Mouse (Mus musculus): ENCODE data around the gene Fam20b.

Gene Fam20b

GRCm38 (mm10) chr1:156718950-156719805 is at the start of gene Fam20b:
Fam20b (minus strand) TSS chr1:156719086.
- in situ Hi-C loops (cut with MboI, MseI), result no loop called here

GRCm38 (mm10) chr1:156765311-156765710 is 46.4 kb upstream of the Fam20b start:
- in situ Hi-C loops (cut with MboI, MseI), result no loop called here

GRCm38 (mm10) chr1:156764584-156764983 is 45.7 kb upstream of the Fam20b start:
- in situ Hi-C loops (cut with MboI, MseI), result no loop called here

GRCm38 (mm10) chr1:156763280-156763679 is 44.4 kb upstream of the Fam20b start:
- in situ Hi-C loops (cut with MboI, MseI), result no loop called here

DNA sequence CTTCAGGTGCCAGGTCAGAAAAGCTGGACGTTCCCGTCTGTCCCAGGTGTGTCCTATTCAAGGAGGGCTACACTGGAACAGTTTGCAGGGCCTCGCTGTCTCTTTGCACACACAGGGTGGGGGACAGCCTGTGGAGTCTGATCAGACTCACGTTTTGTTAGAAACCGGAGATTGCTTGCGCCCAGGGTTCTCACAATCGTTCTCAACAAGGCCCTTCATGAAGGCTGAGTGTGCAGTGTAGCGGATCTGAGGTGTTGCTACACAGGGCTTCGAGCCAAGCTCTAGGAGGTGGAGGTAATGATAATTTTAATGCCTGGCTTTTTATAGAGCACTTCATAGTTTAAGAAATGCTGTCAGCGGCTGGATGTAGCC is 42.5 kb upstream of the Fam20b start:
- in situ Hi-C loops (cut with MboI, MseI), result no loop called here

DNA sequence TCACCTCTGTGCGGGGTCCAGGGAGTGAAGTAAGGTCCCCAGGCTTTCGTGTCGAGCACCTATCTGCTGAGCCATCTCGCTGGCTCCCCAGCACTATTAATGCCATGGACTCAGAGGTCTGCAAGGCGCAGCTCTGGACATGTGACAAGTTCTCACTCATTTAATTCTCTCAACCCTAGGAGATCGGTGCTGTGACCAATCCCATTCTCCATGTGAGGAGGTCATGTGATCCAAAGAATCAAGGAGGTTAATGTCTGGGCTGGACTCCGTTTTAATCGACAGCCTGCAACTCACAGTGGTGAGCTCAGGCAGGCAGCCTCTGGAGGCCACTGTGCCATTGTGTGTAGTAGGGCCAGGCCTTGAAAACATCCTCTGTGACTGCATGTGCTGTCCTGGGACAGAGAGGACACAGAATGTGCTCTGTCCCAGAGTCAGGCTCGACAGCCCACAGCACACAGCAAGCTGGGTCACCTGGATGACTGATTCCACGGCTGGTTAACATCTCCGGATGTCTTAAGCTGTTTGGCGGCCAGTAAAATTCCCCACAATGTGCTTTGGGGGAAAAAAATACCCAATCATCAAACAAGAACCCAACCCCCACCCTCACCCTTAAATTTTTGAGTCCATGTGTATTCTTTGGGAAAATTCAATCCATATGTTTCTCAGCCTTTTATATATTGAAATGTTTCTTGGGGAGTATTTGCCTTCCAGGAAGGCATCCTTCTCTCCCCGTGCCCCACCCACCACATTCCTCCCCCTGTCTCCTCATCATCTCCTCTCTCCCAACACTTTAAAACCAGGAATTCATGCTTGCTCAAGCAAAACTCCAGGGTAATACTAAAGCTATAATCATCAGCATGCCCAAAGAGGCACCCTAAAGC is 41.9 kb upstream of the Fam20b start:
- in situ Hi-C loops (cut with MboI, MseI), result no loop called here

- in situ Hi-C loops (cut with MboI, MseI), result no loop called here
Observed at GRCm38 (mm10) chr1:156758326-156758725, 39.4 kb upstream of the Fam20b start.

DNA sequence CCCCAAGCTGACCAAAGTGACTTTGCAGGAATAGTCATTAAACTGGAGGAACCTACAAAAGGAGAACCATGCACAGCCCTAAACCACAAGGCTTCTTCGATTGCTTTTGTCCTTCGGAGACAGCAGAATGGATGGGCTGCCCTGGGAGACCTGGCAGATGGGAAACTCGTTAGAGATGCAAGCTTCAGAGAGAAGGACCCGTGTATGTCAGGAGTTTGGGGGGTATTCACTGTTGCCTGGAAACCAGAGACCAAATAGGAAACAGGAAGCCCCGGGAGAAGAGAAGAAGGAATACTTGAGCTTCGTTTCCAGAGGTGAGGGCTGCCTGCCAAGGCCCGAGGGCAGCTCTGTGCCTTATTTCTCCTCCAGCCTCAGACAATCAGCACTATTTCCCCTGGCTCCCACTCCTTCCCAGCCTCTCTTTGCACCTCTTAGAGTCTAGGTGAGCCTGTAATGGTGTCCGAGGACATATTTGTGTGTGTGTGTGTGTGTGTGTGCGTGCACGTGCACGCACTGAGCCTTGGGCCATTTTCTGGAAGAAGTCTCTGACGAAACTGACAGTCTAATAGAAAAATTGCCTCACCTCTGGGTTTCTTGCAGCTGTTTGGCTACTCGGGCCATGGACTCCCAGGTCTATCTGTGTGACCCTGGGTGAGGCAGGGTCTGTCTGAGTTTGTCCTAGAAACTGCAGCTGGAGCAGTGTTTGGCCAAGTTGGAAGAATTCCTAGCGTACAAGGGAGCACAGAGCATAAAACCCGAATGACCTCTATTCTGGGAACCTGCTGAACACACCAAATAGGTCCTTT is 35.9 kb upstream of the Fam20b start:
- in situ Hi-C loops (cut with MboI, MseI), result no loop called here

DNA sequence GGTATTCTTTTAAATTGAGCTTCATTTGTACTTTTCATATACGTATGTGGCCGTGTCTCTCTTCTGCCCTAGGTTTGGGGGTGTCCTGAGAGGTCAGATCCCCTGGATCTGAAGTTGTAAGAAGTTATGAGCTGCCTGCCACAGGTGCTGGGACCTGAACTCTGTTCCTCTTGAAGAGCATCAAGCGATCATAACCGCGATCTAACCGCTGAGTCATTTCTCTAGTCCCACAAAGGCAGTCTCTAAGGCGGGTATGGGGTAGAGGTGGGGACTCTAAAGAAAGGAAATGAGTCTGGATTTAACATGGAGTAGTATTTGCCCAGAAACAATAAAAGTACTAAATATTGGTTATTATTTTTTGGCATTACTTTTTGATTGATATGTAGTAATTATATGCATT is 34.1 kb upstream of the Fam20b start:
- in situ Hi-C loops (cut with MboI, MseI), result no loop called here

GRCm38 (mm10) chr1:156752020-156752724 is 33.3 kb upstream of the Fam20b start:
- in situ Hi-C loops (cut with MboI, MseI), result no loop called here

DNA sequence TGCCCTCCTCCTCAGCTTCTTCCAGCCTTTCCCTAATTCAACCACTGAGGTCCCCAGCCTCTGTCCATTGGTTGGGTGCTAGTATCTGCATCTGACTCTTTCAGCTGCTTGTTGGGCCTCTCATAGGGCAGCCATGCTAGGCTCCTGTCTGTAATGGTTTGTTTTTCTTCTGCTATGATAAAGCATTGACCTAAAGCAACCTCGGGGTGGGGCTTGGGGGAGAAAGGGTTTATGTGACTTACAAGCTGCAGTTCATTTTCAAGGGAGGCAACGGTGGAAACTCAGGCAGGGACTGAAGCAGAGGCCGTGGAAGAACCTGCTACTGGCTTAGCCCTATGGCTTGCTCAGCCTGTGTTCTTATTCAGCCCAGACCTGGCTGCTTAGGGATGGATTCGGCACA is 31.4 kb upstream of the Fam20b start:
- in situ Hi-C loops (cut with MboI, MseI), result no loop called here

- in situ Hi-C loops (cut with MboI, MseI), result no loop called here
Observed at GRCm38 (mm10) chr1:156749136-156749535, 30.2 kb upstream of the Fam20b start.

GRCm38 (mm10) chr1:156748435-156749005 is 29.6 kb upstream of the Fam20b start:
- in situ Hi-C loops (cut with MboI, MseI), result no loop called here

DNA sequence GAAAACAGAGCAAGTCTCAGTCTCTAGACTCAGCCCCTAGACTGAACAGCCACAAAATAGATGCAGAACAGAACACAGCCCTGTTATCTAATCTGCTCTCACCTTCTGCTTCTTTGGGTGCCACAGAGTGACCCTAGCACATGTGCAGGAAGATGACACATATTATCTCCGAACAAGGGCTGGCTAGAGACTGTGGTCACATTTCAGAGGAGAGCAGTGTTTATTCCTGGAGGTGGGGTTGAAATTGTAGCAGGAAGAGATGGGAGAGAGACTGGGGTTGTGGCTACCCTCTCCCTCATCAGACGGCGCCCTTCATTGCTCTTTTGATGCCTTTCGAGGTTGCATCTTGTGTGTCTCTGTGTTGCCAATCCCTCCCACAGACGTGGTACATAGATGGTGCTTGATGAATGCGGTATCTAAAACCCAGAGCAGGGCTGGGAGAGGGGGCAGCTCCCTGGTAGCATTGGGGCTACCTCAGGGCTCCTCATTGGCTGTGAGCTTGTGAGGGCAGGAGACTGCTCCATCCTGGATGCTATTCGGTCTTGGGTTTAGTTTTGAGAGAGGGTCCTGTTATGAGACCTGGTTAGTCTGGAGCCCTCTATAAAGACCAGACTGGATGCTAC is 26.4 kb upstream of the Fam20b start:
- in situ Hi-C loops (cut with MboI, MseI), result no loop called here

DNA sequence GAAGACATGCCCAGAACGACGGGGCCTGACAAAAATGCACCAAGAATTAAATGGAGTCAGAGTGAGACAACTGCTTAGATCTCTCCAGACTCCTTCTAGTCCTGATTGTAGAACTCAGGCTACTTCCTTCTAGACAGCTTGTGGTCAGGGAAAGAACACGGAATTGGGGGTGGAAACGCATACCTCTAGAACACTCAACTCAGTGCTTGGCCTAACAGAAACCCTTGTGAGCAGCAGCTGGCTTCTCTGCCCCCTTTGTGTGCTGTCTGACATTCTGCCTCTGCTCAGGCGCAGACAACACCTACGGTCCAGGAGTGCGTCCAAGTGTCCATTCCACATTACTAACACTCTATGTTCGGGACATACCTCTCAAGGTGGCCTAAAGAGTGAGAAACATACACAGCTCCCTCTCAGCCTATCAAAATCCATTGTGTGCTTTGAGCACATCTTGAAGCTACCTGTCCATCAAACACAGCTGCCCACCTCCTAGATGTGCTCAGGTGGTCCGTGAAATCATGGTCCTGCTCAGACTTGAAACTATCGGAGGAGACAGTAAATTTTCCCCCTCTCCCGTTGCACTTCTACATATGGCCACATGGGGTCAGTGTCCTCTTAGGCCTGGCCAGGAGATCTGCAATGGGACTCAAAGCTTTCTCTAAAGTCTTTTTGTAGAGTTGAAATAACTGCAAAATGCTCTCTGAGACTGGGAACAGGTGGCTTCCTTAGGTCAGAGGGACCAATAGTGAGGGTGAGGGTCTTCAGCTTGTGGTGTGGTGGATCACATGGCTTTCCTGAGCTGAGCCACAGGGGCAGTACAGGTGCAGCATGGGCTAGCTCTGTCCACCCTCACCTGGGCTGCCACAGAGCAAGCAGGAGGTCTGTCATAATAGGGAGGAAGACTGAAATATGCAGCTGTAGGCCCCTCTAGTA is 22.9 kb upstream of the Fam20b start:
- in situ Hi-C loops (cut with MboI, MseI), result loop anchor here (5.0 kb wide), 3 partner anchors 51 to 341 kb away; no protein-coding TSS in a partner anchor

DNA sequence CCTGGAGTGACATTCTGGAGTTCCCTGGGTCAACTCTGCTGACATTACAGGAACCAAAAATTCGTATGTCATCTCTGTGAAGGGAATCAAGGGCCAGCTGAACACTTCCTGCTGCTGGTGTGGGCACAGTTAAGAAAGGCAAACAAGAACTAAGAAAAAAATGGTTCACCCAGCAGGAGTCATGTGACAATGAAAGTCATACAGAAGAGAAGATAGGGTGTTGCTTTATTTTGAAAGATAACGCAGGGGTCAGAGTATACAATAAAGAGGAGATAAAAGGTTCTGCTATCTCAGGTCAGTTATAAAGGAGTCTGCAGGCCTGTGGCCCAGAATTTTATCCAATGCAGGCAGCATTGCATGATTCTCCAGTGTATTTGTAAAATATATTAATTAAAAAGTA is 16.9 kb upstream of the Fam20b start:
- in situ Hi-C loops (cut with MboI, MseI), result no loop called here

GRCm38 (mm10) chr1:156734019-156734418 is 15.1 kb upstream of the Fam20b start:
- in situ Hi-C loops (cut with MboI, MseI), result no loop called here

- in situ Hi-C loops (cut with MboI, MseI), result no loop called here
Observed at GRCm38 (mm10) chr1:156733559-156733958, 14.7 kb upstream of the Fam20b start.

- in situ Hi-C loops (cut with MboI, MseI), result no loop called here
Observed at GRCm38 (mm10) chr1:156732996-156733395, 14.1 kb upstream of the Fam20b start.
